Mouse (Mus musculus): ENCODE measurements around the gene Fbxo27. TPM values are rescaled to one million over a fixed set of nuclear protein-coding genes. Genes with fewer than 3 reads are reported as not detected.
A peak's percentile ranks its signal among the peaks of the same experiment; 100 is the strongest.

Fbxo27 gene
- total and polyA plus RNA-seq, 3 experiments: not detected

GRCm38 (mm10) chr7:28741368-28741708 lies 48.7 kb downstream of the Fbxo27 start:
- Histone ChIP-seq H3K4me2 (ENCODE audit: insufficient read depth, low read depth, poor library complexity, severe bottlenecking) (peak overlapping the region; percentile 53), H3K79me2 (replicated peaks; ENCODE audit: control insufficient read depth, extremely low read depth, insufficient read depth, poor library complexity, severe bottlenecking) (no peaks in the 10 kb centered on the region; the same call in none of the 2 replicates), H3K27ac (ENCODE audit: insufficient read depth, low read depth) (0 out of 2 replicates have a peak overlapping the region, but pooled peaks have one; percentile 26), H3K27me3 (replicated peaks) (no peaks in the 10 kb centered on the region), H3K36me3 (replicated peaks in 1 of 2; ENCODE audit: control insufficient read depth in 1 of 2, insufficient read depth in 1 of 2, low read length in 1 of 2) (peaks cover 23 to 55% of the 10 kb centered on the region in 2 experiments), H3K9ac (ENCODE audit: insufficient read depth, low read depth) (peak overlapping the region; percentile 95), H3K9me3 (replicated peaks; ENCODE audit: low read length) (peaks cover 2% of the 10 kb centered on the region), H3K4me1 (ENCODE audit: control insufficient read depth in 1 of 2, insufficient read depth in 2 of 2) (peaks cover 0 to 23% of the 10 kb centered on the region in 2 experiments; a peak in 2 of 4 replicates), H3K4me3 (replicated peaks in 1 of 3; ENCODE audit: low read depth in 2 of 3, low read length in 2 of 3, poor library complexity in 1 of 3) (peak overlapping the region; percentile 84 to 97 (median 86))
- in situ Hi-C loops (cut with MboI; ENCODE audit: low pct_ligation_motif_present, low pct_unique_long_range_greater_than_20kb, low sequenced_read_pairs) (no loop called here), dilution Hi-C loops (cut with MboI; ENCODE audit: extremely low pct_ligation_motif_present, extremely low pct_unique_long_range_greater_than_20kb, low sequenced_read_pairs) (no loop called here)
- no peak for DNase-seq (ENCODE audit: extremely low read depth)
- TF ChIP-seq JUND (conservative IDR thresholded peaks at IDR 0.05; ENCODE audit: low read depth, low read length): no peak
- TF ChIP-seq MXI1 (IDR thresholded peaks at IDR 0.05; ENCODE audit: low read depth, low read length): peak; percentile 57; the same call in 1 of the 2 replicates
- TF ChIP-seq GABPA (IDR thresholded peaks at IDR 0.05; ENCODE audit: insufficient replicate concordance, low read depth, low read length): no peak
- TF ChIP-seq SIN3A (IDR thresholded peaks at IDR 0.05; ENCODE audit: low read length): peak; percentile 77; the same call in 1 of the 2 replicates
- no peak for TF ChIP-seq ELF1 (IDR thresholded peaks at IDR 0.05; ENCODE audit: low read depth, low read length)
- no peak for TF ChIP-seq IRF4 (IDR thresholded peaks at IDR 0.05; ENCODE audit: low read depth, low read length)

DNA sequence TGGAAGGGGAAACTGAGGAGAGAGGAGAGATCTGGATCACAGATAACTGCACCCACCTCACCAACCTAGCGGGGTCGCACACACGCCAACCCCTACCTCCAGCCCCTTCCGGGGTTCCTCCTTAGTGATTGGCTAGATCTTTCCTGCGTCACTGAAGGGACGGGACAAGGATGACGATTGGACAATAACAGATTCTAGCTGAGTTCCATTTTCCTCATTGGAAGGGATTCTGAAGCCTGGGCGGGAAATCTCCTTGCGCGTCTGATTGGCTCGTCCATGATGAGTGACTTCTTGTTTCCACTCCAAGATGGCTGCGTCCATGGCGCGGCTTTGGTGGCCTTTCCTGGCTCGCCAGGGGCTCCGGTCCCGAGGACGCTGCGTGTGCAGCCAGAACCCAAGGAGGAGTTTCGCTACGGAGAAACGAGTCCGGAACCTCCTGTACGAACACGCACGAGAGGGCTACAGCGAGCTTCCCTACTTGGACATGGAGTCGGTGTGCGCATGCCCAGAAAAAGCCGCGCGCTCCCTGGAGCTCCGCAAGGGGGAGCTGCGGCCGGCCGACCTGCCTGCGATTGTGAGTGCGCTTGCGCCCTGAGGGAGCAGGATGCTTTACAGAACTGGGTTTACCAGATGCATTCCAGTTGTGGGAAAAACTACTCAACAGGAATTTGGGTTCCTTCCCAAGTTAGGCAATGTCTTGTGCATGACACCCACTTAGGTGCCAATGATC lies 49.2 kb downstream of the Fbxo27 start, which contains the start of the genes Mrps12 and Sars2:
Mrps12 (minus strand) TSS at position 112 of the 730 bp plus-strand sequence.
Sars2 (plus strand) TSS at position 284 of the 730 bp plus-strand sequence.
- Histone ChIP-seq H3K27ac (ENCODE audit: insufficient read depth, low read depth) (peak within 1 kb of the TSS; percentile 70), H3K4me2 (ENCODE audit: insufficient read depth, low read depth, poor library complexity, severe bottlenecking) (peak within 1 kb of the TSS; percentile 70), H3K4me3 (replicated peaks in 1 of 3; ENCODE audit: low read depth in 2 of 3, low read length in 2 of 3, poor library complexity in 1 of 3) (peak within 1 kb of the TSS; percentile 84 to 97 (median 86)), H3K27me3 (replicated peaks) (no peaks in the 10 kb centered on the region), H3K36me3 (replicated peaks in 1 of 2; ENCODE audit: control insufficient read depth in 1 of 2, insufficient read depth in 1 of 2, low read length in 1 of 2) (peaks cover 29 to 60% of the 10 kb centered on the region in 2 experiments), H3K79me2 (replicated peaks; ENCODE audit: control insufficient read depth, extremely low read depth, insufficient read depth, poor library complexity, severe bottlenecking) (no peaks in the 10 kb centered on the region; the same call in none of the 2 replicates), H3K4me1 (ENCODE audit: control insufficient read depth in 1 of 2, insufficient read depth in 2 of 2) (peaks cover 0 to 23% of the 10 kb centered on the region in 2 experiments; a peak in 2 of 4 replicates), H3K9ac (ENCODE audit: insufficient read depth, low read depth) (peak within 1 kb of the TSS; percentile 95), H3K9me3 (replicated peaks; ENCODE audit: low read length) (peaks cover 2% of the 10 kb centered on the region)
- in situ Hi-C loops (cut with MboI; ENCODE audit: low pct_ligation_motif_present, low pct_unique_long_range_greater_than_20kb, low sequenced_read_pairs) (no loop called here), dilution Hi-C loops (cut with MboI; ENCODE audit: extremely low pct_ligation_motif_present, extremely low pct_unique_long_range_greater_than_20kb, low sequenced_read_pairs) (no loop called here)
- peak; percentile 99 for DNase-seq (ENCODE audit: extremely low read depth)
- TF ChIP-seq MAX (IDR thresholded peaks at IDR 0.05; ENCODE audit: low read length): peak; percentile 45
- TF ChIP-seq JUN (IDR thresholded peaks at IDR 0.05; ENCODE audit: insufficient read depth, low read depth, low read length): no peak
- peak; percentile 89 for TF ChIP-seq NRF1 (IDR thresholded peaks at IDR 0.05; ENCODE audit: low read depth, low read length)
- TF ChIP-seq MXI1 (IDR thresholded peaks at IDR 0.05; ENCODE audit: low read depth, low read length): peak; percentile 17
- TF ChIP-seq MYC (IDR thresholded peaks at IDR 0.05; ENCODE audit: low read depth, low read length): peak; percentile 27; the same call in 1 of the 2 replicates
- no peak for TF ChIP-seq USF1 (IDR thresholded peaks at IDR 0.05; ENCODE audit: low read depth, low read length)
- TF ChIP-seq IRF4 (IDR thresholded peaks at IDR 0.05; ENCODE audit: low read depth, low read length): peak; percentile 21; the same call in 1 of the 2 replicates
- no peak for TF ChIP-seq JUND (conservative IDR thresholded peaks at IDR 0.05; ENCODE audit: low read depth, low read length)
- peak in 1 of 2 experiments; percentile 87; a peak in 2 of 4 replicates for TF ChIP-seq CTCF (conservative IDR thresholded peaks at IDR 0.05 in 1 of 2, IDR thresholded peaks at IDR 0.05 in 1 of 2; ENCODE audit: low read depth in 2 of 2, low read length in 2 of 2)
- no peak for TF ChIP-seq EP300 (IDR thresholded peaks at IDR 0.05; ENCODE audit: low read length)
- TF ChIP-seq GABPA (IDR thresholded peaks at IDR 0.05; ENCODE audit: insufficient replicate concordance, low read depth, low read length): no peak
- TF ChIP-seq NELFE (IDR thresholded peaks at IDR 0.05; ENCODE audit: low read depth, low read length): peak; percentile 94
- TF ChIP-seq POLR2AphosphoS2 (IDR thresholded peaks at IDR 0.05; ENCODE audit: low read depth, low read length): peak; percentile 78; the same call in 1 of the 2 replicates
- TF ChIP-seq CHD2 (IDR thresholded peaks at IDR 0.05; ENCODE audit: low read length): peak; percentile 95
- peak; percentile 90 for TF ChIP-seq POLR2A (IDR thresholded peaks at IDR 0.05; ENCODE audit: low read depth, low read length)
- peak; percentile 65 for TF ChIP-seq TCF12 (IDR thresholded peaks at IDR 0.05; ENCODE audit: low read depth, low read length)
- peak; percentile 98 for TF ChIP-seq E2F4 (IDR thresholded peaks at IDR 0.05; ENCODE audit: insufficient replicate concordance, low read depth, low read length)
- peak; percentile 9; the same call in 1 of the 2 replicates for TF ChIP-seq ETS1 (conservative IDR thresholded peaks at IDR 0.05; ENCODE audit: low read depth, low read length)
- no peak for TF ChIP-seq MEF2A (IDR thresholded peaks at IDR 0.05; ENCODE audit: borderline replicate concordance, low read depth, low read length)
- TF ChIP-seq ZMIZ1 (IDR thresholded peaks at IDR 0.05; ENCODE audit: low read depth, low read length): peak; percentile 61
- TF ChIP-seq BHLHE40 (IDR thresholded peaks at IDR 0.05; ENCODE audit: low read depth, low read length): no peak
- no peak for TF ChIP-seq MAFK (IDR thresholded peaks at IDR 0.05; ENCODE audit: insufficient replicate concordance, low read length)
- TF ChIP-seq HCFC1 (IDR thresholded peaks at IDR 0.05; ENCODE audit: low read depth, low read length): peak; percentile 77
- TF ChIP-seq PAX5 (IDR thresholded peaks at IDR 0.05; ENCODE audit: low read length): no peak
- peak; percentile 49 for TF ChIP-seq SMC3 (IDR thresholded peaks at IDR 0.05; ENCODE audit: low read depth, low read length)
- peak; percentile 75; the same call in 1 of the 2 replicates for TF ChIP-seq TBP (conservative IDR thresholded peaks at IDR 0.05; ENCODE audit: low read depth, low read length)
- peak; percentile 95 for TF ChIP-seq ELF1 (IDR thresholded peaks at IDR 0.05; ENCODE audit: low read depth, low read length)
- no peak for TF ChIP-seq CHD1 (IDR thresholded peaks at IDR 0.05; ENCODE audit: low read depth, low read length)
- no peak for TF ChIP-seq ZC3H11A (IDR thresholded peaks at IDR 0.05; ENCODE audit: low read depth, low read length)
